Mouse (Mus musculus) thymus, adult 2 months (tissue): Measurements from ENCODE around the gene Vav3.

ENCODE experiments used
- CTCF ChIP-seq: fragments of 200-500 bp; IDR thresholded peaks from 2 replicates; pipeline ENCODE4 v1.5.1; 2012; ENCODE audit warnings: mild to moderate bottlenecking, control low read depth, low read length, moderate library complexity, borderline replicate concordance; ENCODE audit not compliant: control insufficient read depth, poor library complexity, insufficient read depth; ENCODE audit errors: extremely low read depth
- POLR2A ChIP-seq: fragments of 200-500 bp; IDR thresholded peaks from 2 replicates; pipeline ENCODE4 v1.6.1; 2012; ENCODE audit warnings: mild to moderate bottlenecking, low read length, control low read depth, moderate library complexity; ENCODE audit not compliant: control insufficient read depth, poor library complexity, insufficient read depth; ENCODE audit errors: extremely low read depth

DNA sequence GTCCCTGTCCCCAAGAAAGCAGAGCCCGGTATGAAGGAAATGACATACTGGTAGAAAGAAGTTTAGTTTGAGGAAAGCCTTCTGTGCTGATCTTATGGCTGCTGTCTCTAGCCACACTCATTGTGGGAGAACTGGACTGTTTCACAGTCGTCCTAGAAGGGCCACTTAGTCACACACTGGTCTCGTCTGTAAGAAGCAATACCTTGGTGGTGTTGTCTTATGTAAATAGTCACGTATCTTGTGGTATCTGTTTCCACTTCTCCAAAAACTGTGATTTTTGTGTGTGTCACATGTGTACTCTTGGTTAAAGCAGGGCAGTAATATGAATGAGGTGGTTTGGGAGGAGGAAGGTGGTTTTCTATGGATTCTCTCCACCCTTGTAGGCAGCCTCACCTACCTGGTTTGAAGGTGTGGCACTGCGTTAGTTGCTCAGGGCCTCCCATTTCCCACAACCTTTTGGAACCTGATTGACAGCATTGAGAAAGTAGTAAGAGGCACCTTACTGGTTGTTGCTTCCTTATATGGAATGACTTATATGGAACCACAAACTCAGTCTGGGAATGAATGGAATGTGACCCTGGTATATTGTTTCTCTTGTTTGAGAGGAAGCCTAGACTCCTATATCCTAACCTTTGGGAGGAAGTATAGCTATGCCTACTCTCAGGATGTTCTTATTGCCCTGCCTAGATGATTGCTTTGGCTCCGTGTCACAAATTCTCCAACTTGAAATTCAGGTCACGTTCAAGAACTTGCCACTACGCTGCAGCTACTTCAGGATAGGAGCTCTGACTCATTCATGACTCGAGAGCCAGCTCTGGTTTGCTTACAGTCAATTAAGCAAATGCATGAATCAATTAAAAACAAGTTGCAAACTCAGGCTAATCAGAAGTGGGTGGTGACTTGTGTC, 28.2 kb downstream of the Vav3 start:
- no peak for TF ChIP-seq POLR2A
- no peak for TF ChIP-seq CTCF
